Mouse (Mus musculus): Measurements from ENCODE around the gene Cacul1.

DNA sequence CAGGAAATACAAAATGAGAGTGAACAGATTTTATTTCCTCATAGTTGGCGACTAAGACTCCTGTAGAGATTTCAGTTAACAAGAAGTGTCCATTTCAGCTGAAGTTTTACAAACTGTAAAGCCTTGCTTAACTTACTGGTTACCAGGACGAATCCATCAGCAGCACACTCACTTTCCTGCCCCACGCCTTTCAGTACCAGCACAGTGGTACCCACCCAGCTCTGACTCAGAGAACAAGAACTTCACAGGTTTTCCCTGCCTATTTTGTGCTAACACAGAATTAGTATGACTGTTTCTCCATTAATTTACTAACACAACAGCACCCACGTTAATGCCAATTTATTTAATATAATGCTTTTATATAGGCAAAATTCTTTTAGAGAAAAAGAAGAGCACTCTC is 53.9 kb downstream of the Cacul1 start:
- no peak for TF ChIP-seq POLR2A (IDR thresholded peaks at IDR 0.05; ENCODE audit: control insufficient read depth, low read depth, low read length)
- TF ChIP-seq CTCF (IDR thresholded peaks at IDR 0.05; ENCODE audit: control insufficient read depth, insufficient read depth, insufficient replicate concordance, low read depth, low read length): no peak

All from testis, adult 2 months (tissue).